Mouse (Mus musculus): ENCODE measurements around the gene Zfyve1.
"Not testable (repeated sequence)": the region's sequence is repeated elsewhere in the genome, so short reads cannot be mapped to it uniquely, and the experiment has no call there.

Zfyve1 gene

DNA sequence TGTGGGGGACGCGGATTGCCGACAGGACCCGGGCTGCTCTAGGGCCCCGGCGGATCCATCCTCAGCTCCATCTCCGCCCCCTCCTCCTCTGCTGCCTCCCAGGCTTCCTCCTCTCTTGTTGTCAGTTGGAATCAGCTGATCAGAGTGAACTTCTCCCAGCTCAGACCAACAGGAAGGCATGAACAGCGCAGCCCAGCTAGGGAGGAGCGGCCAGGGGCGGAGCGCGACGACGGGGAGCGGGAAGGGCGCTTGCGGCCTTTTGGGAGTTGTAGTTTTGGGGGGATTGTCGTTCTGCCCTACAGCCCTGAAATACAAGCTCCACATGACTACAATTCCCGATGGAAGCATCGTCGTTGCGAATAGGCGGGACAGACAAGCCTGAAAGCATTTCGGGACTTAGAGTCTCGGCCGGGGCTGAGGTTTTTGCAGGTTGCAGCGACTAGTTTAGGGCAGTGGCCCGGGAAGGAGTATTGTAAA, at the start of gene Zfyve1:
Gene Zfyve1 (minus strand): TSS at position 198 of the 477 bp plus-strand sequence.
- peak; percentile 94 for DNase-seq (ENCODE audit: low spot score)

DNA sequence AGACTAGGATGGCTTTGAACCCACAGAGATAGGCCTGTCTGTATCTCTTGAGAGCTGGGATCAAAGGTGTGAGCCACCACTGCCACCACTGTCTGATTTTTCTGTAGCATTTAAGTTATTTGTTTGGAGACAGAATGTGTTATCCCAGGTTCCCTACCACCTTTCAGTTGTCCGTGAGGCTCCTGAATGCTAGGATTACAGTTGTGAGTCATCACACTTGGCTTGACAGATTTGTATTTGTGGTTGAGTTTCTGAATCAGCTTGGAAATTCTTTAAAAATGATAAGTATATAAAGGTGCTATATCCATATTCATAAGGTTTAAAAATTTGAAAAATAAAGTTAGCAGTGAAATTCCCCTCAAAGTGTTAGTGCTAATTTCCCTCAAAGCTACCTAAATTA, 46.1 kb upstream of the Zfyve1 start:
- no peak for DNase-seq (ENCODE audit: low spot score)

GRCm38 (mm10) chr12:83641233-83641632, 44.2 kb upstream of the Zfyve1 start:
- DNase-seq (ENCODE audit: low spot score): no peak

DNA sequence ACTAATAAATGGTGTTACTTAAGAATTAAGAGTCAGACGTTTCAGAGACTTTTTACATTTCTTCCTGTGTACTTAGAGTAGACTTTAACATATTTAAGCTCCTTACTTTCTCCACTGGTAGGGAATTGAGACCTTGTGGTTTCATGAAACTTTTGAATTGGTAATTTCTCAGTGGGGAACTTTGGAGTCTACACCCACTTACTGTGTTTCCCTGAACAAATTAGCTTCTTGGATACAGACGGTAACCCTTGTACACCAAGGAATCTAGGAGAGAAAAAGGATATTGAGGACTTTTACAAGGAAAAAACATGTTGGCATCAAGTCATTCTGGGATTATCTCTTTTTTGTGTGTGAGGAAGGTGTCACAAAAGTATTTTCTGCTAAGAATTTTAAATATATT, 36.8 kb upstream of the Zfyve1 start:
- DNase-seq (ENCODE audit: low spot score): no peak

GRCm38 (mm10) chr12:83632680-83633025, 35.6 kb upstream of the Zfyve1 start:
- peak; percentile 82 for DNase-seq (ENCODE audit: low spot score)

DNA sequence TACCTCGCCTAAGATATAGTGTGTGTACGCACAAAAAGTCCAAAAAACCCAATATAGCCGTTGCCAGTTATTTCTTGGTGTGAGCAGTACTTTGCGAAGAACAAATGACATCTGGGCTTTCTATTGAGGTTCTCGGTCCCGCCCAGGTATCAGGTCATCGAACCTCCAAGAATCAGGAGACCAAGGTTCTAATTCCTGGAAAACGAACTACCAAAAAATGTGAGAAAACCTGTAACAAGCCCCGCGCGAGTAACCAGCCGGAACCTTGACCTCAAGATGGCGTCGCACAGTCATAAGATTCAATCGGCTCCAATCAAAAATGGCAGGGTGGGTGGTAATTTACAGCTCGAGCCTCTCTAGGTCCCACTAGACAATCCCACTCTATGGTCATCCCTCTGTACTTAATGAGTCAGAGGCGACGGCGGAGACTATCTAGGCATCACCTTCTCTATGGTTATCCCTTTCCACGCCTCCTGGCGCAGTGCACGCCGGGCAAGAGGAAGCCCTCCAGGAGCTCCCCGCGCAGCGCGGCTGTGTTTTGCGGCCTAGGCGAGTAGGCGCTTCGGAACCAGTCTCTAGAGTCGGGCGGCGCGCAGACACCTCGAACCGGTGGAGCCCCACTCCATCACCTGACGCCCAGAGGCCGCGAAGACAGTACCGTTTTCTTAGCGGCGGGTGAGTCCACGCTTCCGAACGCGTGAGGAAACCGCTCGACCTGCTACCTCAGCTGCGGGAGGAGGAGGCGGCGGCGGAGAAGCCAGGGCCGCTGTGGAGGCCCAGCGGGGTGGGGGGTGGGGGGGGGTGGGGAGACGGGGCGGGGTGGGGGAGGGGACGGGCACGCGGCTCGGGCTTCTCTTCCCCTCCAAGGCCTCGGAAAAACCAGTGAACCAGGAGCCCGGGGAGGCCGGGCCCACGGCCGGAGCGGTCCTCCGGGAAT, 35.0 kb upstream of the Zfyve1 start:
- DNase-seq (ENCODE audit: low spot score): peak; percentile 99

DNA sequence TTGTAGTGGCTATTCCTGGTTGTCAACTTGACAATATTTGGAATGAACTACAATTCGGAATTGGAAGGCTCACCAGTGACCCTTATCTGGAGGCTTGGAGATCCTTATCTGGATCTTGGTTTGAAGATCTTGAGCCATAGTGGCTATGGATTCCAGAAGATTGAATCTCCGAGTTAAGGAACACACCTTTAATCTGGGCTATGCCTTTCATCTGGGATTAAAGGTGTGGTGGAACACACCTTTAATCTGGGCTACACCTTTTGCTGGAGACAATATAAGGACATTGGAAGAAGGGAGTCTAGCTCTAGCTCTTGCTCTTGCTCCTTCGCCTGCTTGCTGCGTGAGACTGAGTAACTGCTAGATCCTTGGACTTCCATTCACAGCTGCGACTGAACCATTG, 33.9 kb upstream of the Zfyve1 start, which contains the start of gene Rbm25:
Gene Rbm25 (plus strand): TSS at position 301 of the 400 bp plus-strand sequence.
- not testable (repeated sequence) for DNase-seq (ENCODE audit: low spot score)

- DNase-seq (ENCODE audit: low spot score): no peak
These were observed 27.3 kb upstream of the Zfyve1 start for GRCm38 (mm10) chr12:83624321-83624720.

DNA sequence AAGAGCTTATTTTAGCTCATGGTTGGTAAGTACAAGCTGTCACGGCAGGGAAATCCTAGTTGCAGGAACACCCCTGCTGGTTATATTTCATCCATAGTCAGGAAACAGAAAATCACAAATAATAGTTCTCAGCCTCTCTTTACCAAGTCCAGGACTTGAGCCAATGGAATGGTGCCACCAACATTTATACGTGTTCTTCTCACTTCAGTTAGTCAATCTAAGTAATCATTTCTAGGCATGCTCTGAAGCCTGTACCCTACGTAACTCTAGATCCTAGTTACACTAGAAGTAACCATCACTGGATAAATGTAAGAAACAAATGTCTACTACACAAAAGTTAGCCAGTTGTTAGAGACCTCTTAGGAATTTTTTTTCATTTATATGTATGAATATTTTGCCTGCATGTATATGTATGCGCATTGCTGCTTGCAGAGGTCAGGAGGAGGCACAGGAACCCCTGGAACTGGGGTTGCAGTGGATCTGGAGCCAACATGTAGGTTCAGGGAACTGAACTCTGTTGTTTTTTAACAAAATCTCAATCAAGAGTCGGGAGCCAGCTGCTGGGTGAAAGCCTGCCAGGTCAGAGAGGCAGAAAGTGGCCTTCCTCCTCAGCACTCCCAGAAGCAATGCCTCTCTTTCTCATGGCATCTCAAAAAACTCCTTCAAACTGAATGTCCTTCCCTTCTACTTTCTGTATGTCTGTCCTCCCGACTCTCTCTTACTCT, 25.2 kb upstream of the Zfyve1 start:
- no peak for DNase-seq (ENCODE audit: low spot score)

DNA sequence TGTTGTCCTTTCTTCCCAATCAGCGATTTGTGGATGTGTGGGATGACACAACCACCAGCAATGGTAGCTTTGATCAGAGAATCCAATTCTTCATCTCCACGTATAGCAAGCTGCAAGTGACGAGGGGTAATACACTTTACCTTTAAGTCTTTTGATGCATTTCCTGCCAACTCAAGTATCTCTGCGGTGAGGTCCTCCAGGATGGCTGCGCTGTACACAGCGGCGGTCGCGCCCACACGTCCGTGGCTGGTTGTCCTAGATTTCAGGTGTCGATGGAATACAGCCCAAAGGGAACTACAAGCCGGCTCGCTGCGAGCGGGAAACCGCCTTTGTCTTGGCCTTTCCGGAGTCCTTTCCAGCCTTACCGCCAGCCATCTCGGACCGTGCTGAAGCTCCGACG, 23.7 kb upstream of the Zfyve1 start:
- not testable (repeated sequence) for DNase-seq (ENCODE audit: low spot score)

DNA sequence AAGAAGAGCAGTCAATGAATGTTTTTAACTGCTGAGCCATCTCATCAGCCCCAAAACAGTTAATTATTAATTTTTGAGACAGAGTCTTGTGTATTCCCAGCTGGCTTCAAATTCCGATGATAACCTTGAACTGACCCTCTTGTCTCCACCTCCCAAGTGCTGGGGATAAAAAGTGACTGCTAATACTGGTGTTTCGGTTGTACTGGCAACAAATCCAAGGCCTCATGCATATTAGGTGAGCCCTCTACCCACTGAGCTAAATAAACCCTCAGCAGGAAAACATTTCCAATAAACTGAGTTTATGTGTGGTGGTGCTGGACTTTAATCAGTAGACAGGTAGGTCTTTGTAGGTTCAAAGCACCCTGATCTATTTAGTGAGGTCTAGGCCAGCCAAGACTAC, 22.0 kb upstream of the Zfyve1 start:
- no peak for DNase-seq (ENCODE audit: low spot score)

DNA sequence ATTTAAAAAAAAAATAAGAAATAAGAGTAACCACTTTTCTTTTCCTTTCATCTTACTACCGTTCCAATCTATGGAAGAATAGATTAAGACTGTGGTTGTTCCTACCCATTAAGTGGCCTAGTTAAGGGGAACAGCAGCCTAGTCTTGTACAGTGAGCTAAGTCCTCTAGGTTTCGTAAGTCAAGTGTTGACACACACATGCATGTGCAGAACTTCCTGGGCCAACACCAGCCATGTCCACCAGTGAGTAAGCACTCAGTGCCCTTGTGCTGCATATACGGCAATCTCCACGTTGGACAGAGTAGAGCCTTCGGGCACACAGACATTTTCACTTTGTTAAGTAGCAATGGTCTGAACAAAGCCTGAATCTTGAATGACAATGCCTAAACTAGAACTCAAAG, 20.2 kb upstream of the Zfyve1 start:
- DNase-seq (ENCODE audit: low spot score): no peak

DNA sequence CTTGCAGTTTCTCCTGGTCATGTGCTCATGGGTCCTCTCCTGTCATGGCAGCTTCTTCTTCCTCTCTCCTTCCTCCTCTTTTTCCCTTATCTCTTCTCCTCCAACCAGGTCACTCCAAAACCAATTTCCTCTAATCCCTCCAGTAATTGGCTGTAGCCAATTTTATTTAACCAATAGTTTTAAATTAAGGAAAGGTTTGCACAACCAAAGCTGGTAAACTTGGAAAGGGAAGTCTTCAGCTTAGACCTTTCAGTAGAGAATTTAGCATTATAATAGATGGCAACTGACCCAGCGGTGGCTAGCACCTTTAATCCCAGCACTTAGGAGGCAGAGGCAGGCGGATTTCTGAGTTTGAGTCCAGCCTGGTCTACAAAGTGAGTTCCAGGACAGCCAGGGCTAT, 9.4 kb upstream of the Zfyve1 start:
- DNase-seq (ENCODE audit: low spot score): not testable (repeated sequence)

GRCm38 (mm10) chr12:83602285-83602684, 5.3 kb upstream of the Zfyve1 start:
- no peak for DNase-seq (ENCODE audit: low spot score)

DNA sequence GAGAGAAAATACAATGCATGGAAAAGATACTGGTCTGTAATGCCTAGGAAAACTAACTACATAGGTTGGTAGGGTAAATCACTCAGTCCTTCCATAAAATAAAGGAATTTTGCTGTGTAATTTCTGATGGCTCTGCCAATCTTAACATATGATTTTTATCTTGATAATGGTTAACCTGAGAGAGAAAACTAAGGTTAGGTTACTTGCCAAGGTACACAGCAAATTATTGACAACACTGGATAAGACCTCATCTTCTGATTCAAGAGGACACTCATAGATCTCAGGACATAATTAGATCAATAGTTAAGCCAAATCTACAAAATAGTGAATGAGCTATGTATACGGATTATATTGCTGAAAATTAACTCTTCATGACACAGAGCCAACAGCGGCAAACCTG, 859 bp upstream of the Zfyve1 start:
- DNase-seq (ENCODE audit: low spot score): no peak

DNA sequence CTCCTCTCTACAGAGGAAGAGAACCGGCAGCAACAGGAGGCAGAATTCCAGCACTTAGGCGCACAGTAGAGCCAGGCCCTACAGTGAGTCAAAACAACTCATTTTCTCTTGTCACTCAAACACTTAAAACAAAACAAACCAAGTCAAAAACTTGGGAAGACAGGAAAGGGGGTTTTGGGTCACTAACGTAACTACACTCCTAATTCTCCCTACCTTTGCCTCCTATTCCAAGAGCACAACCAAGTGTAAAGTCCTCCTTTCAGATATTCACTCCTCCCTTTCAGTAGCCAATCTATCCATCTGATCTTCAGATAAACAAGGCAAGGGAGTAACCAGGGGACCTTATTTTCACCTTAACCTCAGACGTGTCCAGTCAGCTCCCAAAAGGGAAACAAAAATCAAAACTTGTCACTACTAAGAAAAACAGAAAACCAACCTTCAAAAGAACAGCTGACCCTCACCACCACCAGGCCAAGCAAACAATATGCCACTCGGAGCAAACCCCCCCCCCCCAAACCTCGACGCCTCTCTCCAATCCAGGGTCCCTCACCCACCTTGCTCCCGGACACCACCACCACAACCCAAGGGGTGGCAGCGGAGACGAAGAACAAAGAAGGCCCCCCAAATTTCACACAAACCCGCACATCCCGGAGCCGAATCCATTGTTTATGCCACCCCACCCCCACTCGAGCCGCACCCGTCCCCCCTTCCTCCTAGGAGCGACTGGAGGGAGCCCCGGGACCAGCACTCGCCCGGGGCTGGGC, 649 bp downstream of the Zfyve1 start:
- no peak for DNase-seq (ENCODE audit: low spot score)

DNA sequence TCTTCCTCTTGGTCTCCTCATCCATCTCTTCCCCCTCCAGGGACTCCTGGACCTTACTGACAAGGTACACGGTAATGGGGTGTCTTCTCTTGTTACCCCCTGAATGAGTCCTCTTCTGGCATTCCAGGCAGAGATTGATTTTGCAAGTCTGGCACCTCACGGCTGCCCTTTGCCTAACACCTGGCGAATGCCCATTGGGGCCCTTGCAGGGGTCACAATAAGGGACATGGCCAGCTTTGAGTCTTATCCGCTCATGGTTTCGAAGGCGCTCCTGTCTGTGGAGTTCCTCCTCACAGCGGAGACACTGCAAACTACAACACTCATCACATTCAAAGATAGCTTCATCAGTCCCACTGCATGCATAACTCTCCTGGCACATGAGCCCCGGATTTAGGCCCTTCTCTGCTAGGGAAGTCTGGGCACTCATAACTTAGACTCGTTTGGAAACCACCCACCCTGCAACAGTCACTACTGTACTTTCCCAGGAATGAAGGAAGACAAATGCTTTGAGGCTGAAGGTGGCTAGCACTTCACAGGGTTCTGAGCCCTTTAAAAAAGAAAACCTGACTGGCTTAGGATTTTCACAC, 2.5 kb downstream of the Zfyve1 start:
- DNase-seq (ENCODE audit: low spot score): no peak

- no peak for DNase-seq (ENCODE audit: low spot score)
These were observed 5.1 kb downstream of the Zfyve1 start for GRCm38 (mm10) chr12:83591754-83592501.

GRCm38 (mm10) chr12:83586628-83587027, 10.4 kb downstream of the Zfyve1 start:
- no peak for DNase-seq (ENCODE audit: low spot score)

GRCm38 (mm10) chr12:83582747-83583146, 14.3 kb downstream of the Zfyve1 start:
- DNase-seq (ENCODE audit: low spot score): no peak

GRCm38 (mm10) chr12:83582106-83582505, 14.9 kb downstream of the Zfyve1 start:
- DNase-seq (ENCODE audit: low spot score): no peak
